Mouse (Mus musculus): ENCODE measurements around the gene Fam20a.

The Fam20a gene

DNA sequence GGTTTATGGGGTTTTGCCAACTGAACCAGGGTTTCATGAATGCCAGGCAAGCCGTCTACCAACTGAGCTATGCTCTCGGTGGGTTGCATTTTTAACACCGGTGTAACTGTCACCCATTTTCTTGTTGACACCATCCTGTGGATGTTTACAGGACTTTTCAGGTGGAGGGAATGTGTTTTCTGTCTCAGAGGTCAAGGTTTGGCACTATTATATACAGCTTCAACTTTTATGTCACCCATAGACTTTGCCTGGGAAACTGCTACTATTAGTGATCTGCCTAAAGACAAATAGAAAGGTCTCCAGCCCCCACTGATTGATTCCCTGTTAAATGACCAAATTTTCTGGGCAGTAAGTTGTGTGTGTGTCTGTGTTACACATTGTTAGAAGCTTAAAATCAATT, 2.7 kb downstream of the Fam20a start:
- peaks cover 21% of the 10 kb centered on the region for H3K4me1 ChIP-seq (replicated peaks; ENCODE audit: low read depth, low read length)
- H3K36me3 ChIP-seq (ENCODE audit: insufficient read depth, low read length): no peaks in the 10 kb centered on the region
- TF ChIP-seq POU5F1 (IDR thresholded peaks at IDR 0.05; ENCODE audit: borderline replicate concordance, low read length) (no peak), CTCF (conservative IDR thresholded peaks at IDR 0.05; ENCODE audit: low read length) (no peak), NANOG (IDR thresholded peaks at IDR 0.05; ENCODE audit: borderline replicate concordance, low read length) (no peak)
- no peaks in the 10 kb centered on the region for H3K9me3 ChIP-seq (ENCODE audit: low read length)
- H3K4me3 ChIP-seq (replicated peaks; ENCODE audit: low read length): no peak overlapping the region
- H3K27me3 ChIP-seq (ENCODE audit: insufficient read depth, low read length): peaks cover 59% of the 10 kb centered on the region

DNA sequence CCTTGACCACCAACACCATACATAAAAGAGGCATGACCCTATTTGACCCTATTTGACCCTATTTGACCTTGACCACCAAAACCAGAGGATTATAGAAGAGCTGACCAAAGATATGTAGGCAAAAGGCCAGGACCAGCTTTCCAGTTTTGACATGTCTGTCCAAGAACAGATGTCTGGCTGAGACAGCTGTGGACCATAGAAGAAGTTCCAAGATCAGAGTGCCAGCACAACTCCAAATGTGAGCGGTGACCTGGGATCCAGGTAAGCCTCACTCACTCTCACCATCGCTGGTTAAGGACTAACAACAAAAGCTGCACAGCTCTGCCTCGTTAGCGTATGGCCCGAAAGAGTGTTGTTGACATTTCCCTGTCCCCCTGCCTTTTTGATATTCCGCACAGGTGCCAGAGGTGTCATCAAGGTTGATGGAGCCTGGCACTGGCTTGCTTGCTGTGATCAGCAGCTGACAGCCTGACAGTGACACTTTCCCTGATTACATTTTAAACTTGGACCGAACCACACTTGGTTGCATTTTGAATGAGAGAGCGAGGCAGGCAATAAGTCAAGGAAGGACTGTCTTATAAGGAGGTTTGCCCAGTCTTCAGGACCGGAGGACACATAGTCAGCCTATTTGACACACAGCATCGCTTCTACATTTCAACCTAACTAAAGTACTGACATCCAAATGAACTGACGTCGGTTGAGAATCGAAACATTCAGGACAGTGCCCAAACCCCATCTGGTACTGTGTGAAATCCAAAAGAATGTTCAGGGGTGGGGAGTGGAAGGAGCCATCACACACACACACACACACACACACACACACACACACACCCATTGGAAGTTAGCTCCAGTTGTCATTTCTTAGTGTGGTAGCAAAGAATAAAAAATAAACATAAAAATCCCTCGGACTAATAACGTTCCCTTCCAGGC, 3.8 kb downstream of the Fam20a start:
- Histone ChIP-seq H3K36me3 (ENCODE audit: insufficient read depth, low read length) (no peaks in the 10 kb centered on the region), H3K27me3 (ENCODE audit: insufficient read depth, low read length) (peaks cover 49% of the 10 kb centered on the region), H3K4me3 (replicated peaks; ENCODE audit: low read length) (no peak overlapping the region), H3K4me1 (replicated peaks; ENCODE audit: low read depth, low read length) (peaks cover 24% of the 10 kb centered on the region), H3K9me3 (ENCODE audit: low read length) (no peaks in the 10 kb centered on the region)
- TF ChIP-seq POU5F1 (IDR thresholded peaks at IDR 0.05; ENCODE audit: borderline replicate concordance, low read length): no peak
- TF ChIP-seq CTCF (conservative IDR thresholded peaks at IDR 0.05; ENCODE audit: low read length): no peak
- TF ChIP-seq NANOG (IDR thresholded peaks at IDR 0.05; ENCODE audit: borderline replicate concordance, low read length): no peak

DNA sequence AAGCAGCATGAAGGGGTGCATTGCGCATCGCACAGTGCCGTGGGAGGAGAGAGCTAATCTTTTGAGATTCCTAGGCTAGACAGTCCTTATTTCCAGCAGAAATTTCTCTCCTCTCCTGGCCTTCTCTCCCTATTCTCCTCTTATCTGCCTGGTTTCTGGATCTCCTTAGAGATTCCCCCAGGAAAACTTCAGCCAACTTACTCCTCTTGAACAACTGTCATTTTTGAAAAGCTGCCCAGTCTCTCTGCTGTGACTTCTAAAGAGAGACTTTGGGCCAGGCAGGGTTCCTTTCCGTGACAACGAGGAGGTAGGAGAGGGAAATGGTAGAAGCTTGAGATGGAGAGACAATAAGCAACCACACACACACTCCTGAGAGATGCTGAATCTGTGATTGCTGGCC, 4.6 kb downstream of the Fam20a start:
- H3K36me3 ChIP-seq (ENCODE audit: insufficient read depth, low read length): no peaks in the 10 kb centered on the region
- H3K4me3 ChIP-seq (replicated peaks; ENCODE audit: low read length): no peak overlapping the region
- peaks cover 25% of the 10 kb centered on the region for H3K4me1 ChIP-seq (replicated peaks; ENCODE audit: low read depth, low read length)
- TF ChIP-seq NANOG (IDR thresholded peaks at IDR 0.05; ENCODE audit: borderline replicate concordance, low read length) (no peak), POU5F1 (IDR thresholded peaks at IDR 0.05; ENCODE audit: borderline replicate concordance, low read length) (no peak), CTCF (conservative IDR thresholded peaks at IDR 0.05; ENCODE audit: low read length) (no peak)
- H3K9me3 ChIP-seq (ENCODE audit: low read length): no peaks in the 10 kb centered on the region
- peaks cover 41% of the 10 kb centered on the region for H3K27me3 ChIP-seq (ENCODE audit: insufficient read depth, low read length)

DNA sequence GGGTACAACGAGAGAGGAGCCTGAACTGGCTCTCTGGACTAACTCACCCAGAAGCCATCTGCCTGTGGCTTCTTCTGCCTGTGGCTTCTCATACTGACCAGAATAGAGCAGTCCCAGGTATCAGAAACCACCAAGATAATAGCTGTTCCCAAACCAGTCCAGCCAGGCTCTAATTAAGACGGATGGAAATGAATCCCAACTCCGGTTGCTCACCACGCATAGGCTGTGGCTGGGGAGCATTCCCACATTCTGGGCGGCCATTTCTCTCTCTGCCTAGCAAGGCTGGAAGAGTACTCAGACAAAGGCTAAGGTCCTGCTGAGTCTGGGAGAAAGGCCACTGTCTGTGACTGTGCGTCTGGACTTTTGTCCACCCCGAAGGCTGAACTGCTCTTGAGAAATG, 5.1 kb downstream of the Fam20a start:
- no peak overlapping the region for H3K4me3 ChIP-seq (replicated peaks; ENCODE audit: low read length)
- no peaks in the 10 kb centered on the region for H3K9me3 ChIP-seq (ENCODE audit: low read length)
- TF ChIP-seq CTCF (conservative IDR thresholded peaks at IDR 0.05; ENCODE audit: low read length): no peak
- no peak for TF ChIP-seq POU5F1 (IDR thresholded peaks at IDR 0.05; ENCODE audit: borderline replicate concordance, low read length)
- no peak for TF ChIP-seq NANOG (IDR thresholded peaks at IDR 0.05; ENCODE audit: borderline replicate concordance, low read length)
- H3K27me3 ChIP-seq (ENCODE audit: insufficient read depth, low read length): peaks cover 36% of the 10 kb centered on the region
- H3K36me3 ChIP-seq (ENCODE audit: insufficient read depth, low read length): no peaks in the 10 kb centered on the region
- peaks cover 24% of the 10 kb centered on the region for H3K4me1 ChIP-seq (replicated peaks; ENCODE audit: low read depth, low read length)

DNA sequence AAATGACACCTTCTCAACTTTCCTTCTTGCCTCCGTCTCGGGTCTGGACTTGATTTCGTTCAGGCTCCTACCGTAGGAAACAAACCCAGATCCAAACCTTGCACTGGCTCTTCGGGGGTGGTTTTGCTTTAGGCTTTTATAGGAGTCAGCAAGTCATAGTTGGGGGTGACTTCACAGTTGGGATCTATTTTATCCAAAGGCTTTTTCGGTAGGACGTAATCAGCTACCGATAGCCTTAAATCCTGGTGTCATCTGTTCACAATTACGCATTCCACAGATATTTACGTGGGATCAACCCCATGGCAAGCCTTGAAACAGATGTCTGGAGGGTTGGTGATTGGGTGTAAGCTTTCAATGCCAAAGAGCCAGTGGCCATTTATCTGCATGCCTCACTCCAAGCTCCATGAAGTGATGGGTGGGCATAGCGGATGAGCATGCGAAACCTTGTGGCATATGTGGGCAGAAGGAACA, 6.7 kb downstream of the Fam20a start:
- Histone ChIP-seq H3K27me3 (ENCODE audit: insufficient read depth, low read length) (peaks cover 23% of the 10 kb centered on the region), H3K4me3 (replicated peaks; ENCODE audit: low read length) (no peak overlapping the region), H3K4me1 (replicated peaks; ENCODE audit: low read depth, low read length) (peaks cover 14% of the 10 kb centered on the region), H3K36me3 (ENCODE audit: insufficient read depth, low read length) (no peaks in the 10 kb centered on the region), H3K9me3 (ENCODE audit: low read length) (no peaks in the 10 kb centered on the region)
- TF ChIP-seq POU5F1 (IDR thresholded peaks at IDR 0.05; ENCODE audit: borderline replicate concordance, low read length): no peak
- TF ChIP-seq NANOG (IDR thresholded peaks at IDR 0.05; ENCODE audit: borderline replicate concordance, low read length): no peak
- TF ChIP-seq CTCF (conservative IDR thresholded peaks at IDR 0.05; ENCODE audit: low read length): no peak

DNA sequence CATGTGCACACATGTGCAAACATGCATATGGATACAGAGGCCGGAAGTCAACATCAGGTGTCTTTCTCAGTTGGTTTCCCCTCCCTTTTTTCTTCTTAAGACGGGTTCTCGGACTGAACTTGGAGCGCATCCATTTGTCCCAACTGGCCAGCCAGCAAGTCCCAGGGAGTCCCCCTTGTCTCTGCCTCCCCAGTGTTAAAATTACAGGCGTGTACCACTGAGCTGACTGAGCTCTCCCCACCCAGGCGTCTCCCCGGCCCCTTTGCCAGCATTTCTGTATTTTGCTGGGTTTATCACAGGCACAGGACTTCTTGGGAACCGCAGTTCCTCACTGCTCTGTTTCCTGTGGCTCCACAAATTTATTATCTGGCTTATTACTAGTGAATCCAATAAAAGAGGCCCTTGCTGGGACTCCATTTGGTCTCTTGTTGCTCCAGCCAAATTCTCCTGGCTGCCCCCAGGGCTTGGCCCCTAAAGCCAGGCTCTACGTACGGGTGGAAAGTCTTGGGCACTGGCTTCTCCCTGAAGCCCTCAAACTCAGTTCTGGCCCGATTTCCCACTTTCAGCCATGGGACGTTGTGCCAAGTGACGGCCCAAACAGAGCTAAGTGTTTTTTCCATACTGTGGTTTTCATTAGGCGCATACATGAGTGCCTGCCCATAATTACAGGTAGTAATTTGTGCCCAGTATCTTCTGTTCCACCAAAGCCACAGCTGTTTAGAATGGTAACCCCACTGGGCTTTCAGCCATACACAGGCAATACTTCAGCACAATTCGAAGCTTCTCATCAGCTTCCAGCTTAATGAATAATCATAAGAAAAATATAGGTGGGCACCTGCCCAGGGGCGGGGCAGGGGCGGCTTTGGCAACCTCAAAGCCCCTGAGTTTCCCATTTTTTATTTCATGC, 7.5 kb downstream of the Fam20a start:
- TF ChIP-seq POU5F1 (IDR thresholded peaks at IDR 0.05; ENCODE audit: borderline replicate concordance, low read length) (no peak), CTCF (conservative IDR thresholded peaks at IDR 0.05; ENCODE audit: low read length) (no peak), NANOG (IDR thresholded peaks at IDR 0.05; ENCODE audit: borderline replicate concordance, low read length) (no peak)

DNA sequence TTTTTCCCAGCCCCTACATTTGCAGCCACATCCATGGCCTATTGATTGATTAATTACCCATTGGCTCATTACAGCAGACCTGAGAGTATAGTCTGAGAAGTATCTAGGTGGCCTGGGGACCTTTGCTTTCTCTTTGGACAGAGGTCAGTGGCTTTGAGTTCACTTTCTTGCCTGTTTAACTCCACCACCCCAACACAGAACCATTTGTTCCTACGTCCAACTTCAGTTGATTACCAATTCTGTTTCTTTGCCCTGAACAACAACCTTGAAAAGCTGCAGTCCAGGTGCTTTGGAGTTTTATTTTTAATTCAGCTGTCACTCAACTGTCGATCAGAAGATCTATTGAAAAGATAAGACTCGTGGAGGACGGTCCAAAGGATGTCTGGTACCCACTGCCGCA, 12.6 kb downstream of the Fam20a start:
- peaks cover 21% of the 10 kb centered on the region for H3K4me1 ChIP-seq (replicated peaks; ENCODE audit: low read depth, low read length)
- H3K27me3 ChIP-seq (ENCODE audit: insufficient read depth, low read length): no peaks in the 10 kb centered on the region

More for the DNA sequence above, 7.5 kb downstream of the Fam20a start:
- H3K36me3 ChIP-seq (ENCODE audit: insufficient read depth, low read length): no peaks in the 10 kb centered on the region
- H3K4me1 ChIP-seq (replicated peaks; ENCODE audit: low read depth, low read length): peaks cover 14% of the 10 kb centered on the region
- no peak overlapping the region for H3K4me3 ChIP-seq (replicated peaks; ENCODE audit: low read length)
- H3K9me3 ChIP-seq (ENCODE audit: low read length): no peaks in the 10 kb centered on the region
- peaks cover 16% of the 10 kb centered on the region for H3K27me3 ChIP-seq (ENCODE audit: insufficient read depth, low read length)

DNA sequence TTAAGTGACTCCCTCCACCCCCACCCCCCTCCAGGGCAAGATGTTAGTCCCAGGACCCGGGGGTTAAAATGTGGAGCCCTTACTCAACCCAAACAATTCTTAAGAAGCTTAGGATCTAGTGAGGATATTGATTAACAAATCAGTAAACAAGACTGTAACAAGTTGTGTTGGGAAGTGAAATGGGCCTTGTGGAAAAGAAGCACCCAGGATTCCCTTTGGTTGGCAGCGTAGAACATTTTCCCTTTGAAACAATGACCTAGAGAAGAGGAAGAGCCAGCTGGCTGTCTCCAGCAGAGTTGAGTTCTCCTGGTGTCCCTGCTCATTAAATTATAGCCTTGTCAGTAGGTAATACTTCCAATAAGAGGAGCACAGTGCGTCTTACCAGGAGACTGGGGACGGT, 13.3 kb downstream of the Fam20a start:
- no peaks in the 10 kb centered on the region; the same call in 1 of the 2 replicates for H3K27me3 ChIP-seq (ENCODE audit: insufficient read depth, low read length)
- no peaks in the 10 kb centered on the region for H3K36me3 ChIP-seq (ENCODE audit: insufficient read depth, low read length)
- H3K9me3 ChIP-seq (ENCODE audit: low read length): no peaks in the 10 kb centered on the region
- no peak for TF ChIP-seq CTCF (conservative IDR thresholded peaks at IDR 0.05; ENCODE audit: low read length)
- TF ChIP-seq NANOG (IDR thresholded peaks at IDR 0.05; ENCODE audit: borderline replicate concordance, low read length): no peak
- TF ChIP-seq POU5F1 (IDR thresholded peaks at IDR 0.05; ENCODE audit: borderline replicate concordance, low read length): no peak
- H3K4me1 ChIP-seq (replicated peaks; ENCODE audit: low read depth, low read length): peaks cover 21% of the 10 kb centered on the region
- H3K4me3 ChIP-seq (replicated peaks; ENCODE audit: low read length): no peak overlapping the region

More for the DNA sequence above, 12.6 kb downstream of the Fam20a start:
- Histone ChIP-seq H3K36me3 (ENCODE audit: insufficient read depth, low read length) (no peaks in the 10 kb centered on the region), H3K4me3 (replicated peaks; ENCODE audit: low read length) (no peak overlapping the region), H3K9me3 (ENCODE audit: low read length) (no peaks in the 10 kb centered on the region)
- TF ChIP-seq CTCF (conservative IDR thresholded peaks at IDR 0.05; ENCODE audit: low read length) (no peak), POU5F1 (IDR thresholded peaks at IDR 0.05; ENCODE audit: borderline replicate concordance, low read length) (no peak), NANOG (IDR thresholded peaks at IDR 0.05; ENCODE audit: borderline replicate concordance, low read length) (no peak)

Measured in E14TG2a.4 (cell line).